Mouse (Mus musculus): ENCODE results near the gene Ajap1.

DNA sequence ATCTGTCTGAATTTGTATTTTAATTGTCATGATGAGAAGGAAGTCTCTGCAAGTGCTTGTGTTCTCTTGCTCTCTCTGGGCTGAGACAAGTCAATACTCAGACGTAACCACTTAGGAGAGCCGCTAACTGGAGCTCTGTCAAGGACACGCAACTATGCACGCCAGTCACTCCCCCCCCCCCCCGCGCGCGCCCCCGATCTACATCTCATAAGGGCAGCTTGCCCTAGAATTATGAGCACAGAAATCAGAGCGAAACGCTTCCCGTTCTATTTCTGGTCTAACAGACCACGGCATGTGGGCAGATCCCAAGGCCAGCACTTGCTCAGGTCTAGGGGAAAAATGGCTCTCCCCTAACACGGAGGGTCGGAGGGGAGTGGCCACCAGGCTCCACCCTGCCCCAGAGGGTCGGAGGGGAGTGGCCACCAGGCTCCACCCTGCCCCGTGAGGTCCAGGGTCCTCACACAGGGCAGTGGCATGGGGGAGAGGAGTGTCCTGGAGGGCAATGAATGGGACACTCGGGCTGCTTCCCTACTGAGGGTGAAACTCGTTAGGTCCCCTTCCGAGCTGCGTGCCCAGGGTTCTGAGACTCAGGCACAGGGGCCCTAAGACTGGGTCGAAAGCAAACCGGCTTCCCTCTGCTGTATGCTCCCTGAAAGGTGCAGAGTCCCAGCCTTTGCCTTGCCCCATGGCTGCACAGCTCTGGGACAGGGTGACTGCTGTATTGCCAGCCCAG, 65.3 kb downstream of the Ajap1 start:
- TF ChIP-seq GATA1 (IDR thresholded peaks at IDR 0.05; ENCODE audit: borderline replicate concordance, low read length), result no peak
- no peak for TF ChIP-seq FLI1 (IDR thresholded peaks at IDR 0.05; ENCODE audit: low read length)

Measured in megakaryocyte, embryonic 14.5 days (primary cell).